Mouse (Mus musculus) kidney, embryonic 14.5 days (tissue): ENCODE data around the gene Mmgt2. TPM values are rescaled to one million over a fixed set of nuclear protein-coding genes. Genes with fewer than 3 reads are reported as not detected.

ENCODE experiments used
- ATAC-seq: fragments of 200-750 bp; cut with Nextera tagmentation; 2 replicates; pipeline ENCODE4 v1.8.0; 2017; ENCODE audit warnings: moderate number of reproducible peaks, mild to moderate bottlenecking, moderate TSS enrichment, moderate library complexity; ENCODE audit not compliant: low FRiP score, low TSS enrichment
- H3K27ac ChIP-seq: fragments of 300-500 bp; sonication (generic); 2 replicates; pipeline ENCODE4 v1.5.1; 2014; ENCODE audit warnings: low read depth, mild to moderate bottlenecking, low read length, moderate library complexity, mixed read lengths
- H3K27me3 ChIP-seq: fragments of 300-500 bp; sonication (generic); 2 replicates; pipeline ENCODE4 v1.6.1; 2014; ENCODE audit warnings: mild to moderate bottlenecking, low read length; ENCODE audit not compliant: control insufficient read depth, insufficient read depth
- H3K36me3 ChIP-seq: fragments of 300-500 bp; sonication (generic); 2 replicates; pipeline ENCODE4 v1.6.1; 2014; ENCODE audit warnings: low read length, mixed read lengths; ENCODE audit not compliant: control insufficient read depth, insufficient read depth
- H3K4me1 ChIP-seq: fragments of 300-500 bp; sonication (generic); 2 replicates; pipeline ENCODE4 v1.6.1; 2014; ENCODE audit warnings: low read length, mixed read lengths; ENCODE audit not compliant: control insufficient read depth, insufficient read depth
- H3K4me2 ChIP-seq: fragments of 300-500 bp; sonication (generic); replicated peaks from 2 replicates; pipeline ENCODE4 v1.6.1; 2014; ENCODE audit warnings: low read depth, mild to moderate bottlenecking, low read length
- H3K4me3 ChIP-seq: fragments of 300-500 bp; sonication (generic); 2 replicates; pipeline ENCODE4 v1.5.1; 2014; ENCODE audit warnings: mild to moderate bottlenecking, low read length
- H3K9ac ChIP-seq: fragments of 300-500 bp; sonication (generic); 2 replicates; pipeline ENCODE4 v1.6.1; 2014; ENCODE audit warnings: low read depth, mild to moderate bottlenecking, low read length, moderate library complexity
- H3K9me3 ChIP-seq: fragments of 300-500 bp; sonication (generic); 2 replicates; pipeline ENCODE4 v1.6.1; 2016; ENCODE audit warnings: low read length; ENCODE audit not compliant: control insufficient read depth
- WGBS: fragments of 180-500 bp; shearing (Covaris S2); extraction: QIAGEN DNeasy Blood & Tissue Kit; methylation state at CpG from one replicate; pipeline ENCODE4 v1.1.7; 2014; 5-methylcytosine and 5-hydroxymethylcytosine counted together
- polyA plus RNA-seq: library from polyadenylated mRNA; unstranded; fragments of >200 nt; fragmentation: Nextera tagmentation; extraction: Ambion mirVana; gene quantifications from 2 replicates; pipeline ENCODE4 v1.2.1, GENCODE M21; 2014

Mmgt2 gene
- polyA plus RNA-seq, 1 experiment from 2014 or later = 63.8 TPM

- 91% methylated on average over 4 of the region's 4 CpGs for WGBS
Measured at GRCm38 (mm10) chr11:62615456-62615855, 33.0 kb upstream of the Mmgt2 start.

GRCm38 (mm10) chr11:62621079-62621478, 27.4 kb upstream of the Mmgt2 start:
- Histone ChIP-seq H3K27ac (no peak overlapping the region), H3K4me2 (no peak overlapping the region), H3K4me1 (peaks cover 17% of the 10 kb centered on the region), H3K9me3 (no peaks in the 10 kb centered on the region), H3K27me3 (no peaks in the 10 kb centered on the region), H3K36me3 (peaks cover 18% of the 10 kb centered on the region), H3K4me3 (no peak overlapping the region), H3K9ac (no peak overlapping the region)
- no peak for ATAC-seq
- WGBS = 96% methylated on average over 8 of the region's 8 CpGs

More at GRCm38 (mm10) chr11:62615456-62615855, 33.0 kb upstream of the Mmgt2 start:
- no peak overlapping the region for H3K4me3 ChIP-seq
- no peaks in the 10 kb centered on the region for H3K27me3 ChIP-seq
- H3K27ac ChIP-seq = no peak overlapping the region
- ATAC-seq = no peak
- no peak overlapping the region for H3K4me2 ChIP-seq
- H3K9me3 ChIP-seq = no peaks in the 10 kb centered on the region
- H3K4me1 ChIP-seq = no peaks in the 10 kb centered on the region
- peaks cover 25% of the 10 kb centered on the region for H3K36me3 ChIP-seq
- no peak overlapping the region for H3K9ac ChIP-seq

- peaks cover 17% of the 10 kb centered on the region for H3K4me1 ChIP-seq
- H3K27ac ChIP-seq = no peak overlapping the region
- 86% methylated on average over 4 of the region's 4 CpGs for WGBS
- no peaks in the 10 kb centered on the region for H3K27me3 ChIP-seq
- peaks cover 18% of the 10 kb centered on the region for H3K36me3 ChIP-seq
- H3K4me3 ChIP-seq = no peak overlapping the region
- no peak overlapping the region for H3K4me2 ChIP-seq
- no peak for ATAC-seq
- no peak overlapping the region for H3K9ac ChIP-seq
- H3K9me3 ChIP-seq = peaks cover 3% of the 10 kb centered on the region; the same call in 1 of the 2 replicates
Measured at GRCm38 (mm10) chr11:62621586-62622283, 26.7 kb upstream of the Mmgt2 start.

GRCm38 (mm10) chr11:62622850-62623249, 25.6 kb upstream of the Mmgt2 start:
- Histone ChIP-seq H3K9me3 (peaks cover 3% of the 10 kb centered on the region; the same call in 1 of the 2 replicates), H3K27ac (no peak overlapping the region), H3K4me1 (peaks cover 17% of the 10 kb centered on the region), H3K36me3 (peaks cover 13% of the 10 kb centered on the region), H3K27me3 (no peaks in the 10 kb centered on the region), H3K4me2 (no peak overlapping the region), H3K9ac (no peak overlapping the region), H3K4me3 (no peak overlapping the region)
- WGBS = 36% methylated on average over 4 of the region's 4 CpGs
- no peak for ATAC-seq

GRCm38 (mm10) chr11:62624341-62625291, 23.8 kb upstream of the Mmgt2 start:
- peaks cover 28% of the 10 kb centered on the region for H3K4me1 ChIP-seq
- no peak overlapping the region for H3K4me2 ChIP-seq
- H3K9ac ChIP-seq = no peak overlapping the region
- ATAC-seq = peak; percentile 53; the same call in 1 of the 2 replicates
- H3K27me3 ChIP-seq = no peaks in the 10 kb centered on the region
- H3K9me3 ChIP-seq = peaks cover 3% of the 10 kb centered on the region; the same call in 1 of the 2 replicates
- 0 out of 2 replicates have a peak, but pooled peaks cover 4% of the 10 kb centered on the region for H3K36me3 ChIP-seq
- H3K27ac ChIP-seq = peak overlapping the region; percentile 49; the same call in 1 of the 2 replicates
- no peak overlapping the region for H3K4me3 ChIP-seq
- WGBS = 51% methylated on average over 10 of the region's 10 CpGs

GRCm38 (mm10) chr11:62629352-62630224, 18.9 kb upstream of the Mmgt2 start:
- Histone ChIP-seq H3K4me1 (peaks cover 36% of the 10 kb centered on the region), H3K9ac (peak overlapping the region; percentile 37; the same call in 1 of the 2 replicates), H3K4me2 (peak overlapping the region; percentile 28; the same call in 1 of the 2 replicates), H3K27me3 (no peaks in the 10 kb centered on the region), H3K27ac (peak overlapping the region; percentile 81; the same call in 1 of the 2 replicates), H3K36me3 (0 out of 2 replicates have a peak, but pooled peaks cover 3% of the 10 kb centered on the region), H3K4me3 (no peak overlapping the region), H3K9me3 (peaks cover 3% of the 10 kb centered on the region; the same call in 1 of the 2 replicates)
- WGBS = 1% methylated on average over 9 of the region's 9 CpGs
- peak; percentile 58 for ATAC-seq

- H3K9me3 ChIP-seq = peaks cover 3% of the 10 kb centered on the region; the same call in 1 of the 2 replicates
- 0 out of 2 replicates have a peak, but pooled peaks cover 3% of the 10 kb centered on the region for H3K36me3 ChIP-seq
- peak; percentile 30; the same call in 1 of the 2 replicates for ATAC-seq
- H3K4me2 ChIP-seq = peak overlapping the region; percentile 28
- H3K27ac ChIP-seq = peak overlapping the region; percentile 81
- H3K27me3 ChIP-seq = no peaks in the 10 kb centered on the region
- no peak overlapping the region for H3K4me3 ChIP-seq
- peaks cover 28% of the 10 kb centered on the region for H3K4me1 ChIP-seq
- 3% methylated on average over 11 of the region's 11 CpGs for WGBS
- peak overlapping the region; percentile 37; the same call in 1 of the 2 replicates for H3K9ac ChIP-seq
Measured at GRCm38 (mm10) chr11:62630225-62630821, 18.1 kb upstream of the Mmgt2 start.

- Histone ChIP-seq H3K9me3 (peaks cover 3% of the 10 kb centered on the region; the same call in 1 of the 2 replicates), H3K9ac (no peak overlapping the region)
Measured at GRCm38 (mm10) chr11:62631138-62631537, 17.3 kb upstream of the Mmgt2 start.

More at GRCm38 (mm10) chr11:62631138-62631537, 17.3 kb upstream of the Mmgt2 start:
- Histone ChIP-seq H3K4me2 (no peak overlapping the region), H3K4me3 (no peak overlapping the region), H3K27ac (peak overlapping the region; percentile 81; the same call in 1 of the 2 replicates), H3K4me1 (peaks cover 34% of the 10 kb centered on the region), H3K27me3 (no peaks in the 10 kb centered on the region), H3K36me3 (0 out of 2 replicates have a peak, but pooled peaks cover 3% of the 10 kb centered on the region)
- no peak for ATAC-seq
- 49% methylated on average over 4 of the region's 4 CpGs for WGBS
